Mouse (Mus musculus): ENCODE results near the gene Prss54.

- TF ChIP-seq MAFK (IDR thresholded peaks at IDR 0.05; ENCODE audit: insufficient read depth, low read depth, low read length), result no peak
- TF ChIP-seq ZNF384 (IDR thresholded peaks at IDR 0.05; ENCODE audit: low read depth, low read length), result no peak
- TF ChIP-seq HCFC1 (IDR thresholded peaks at IDR 0.05; ENCODE audit: borderline replicate concordance, insufficient read depth, low read length), result no peak
- no peak for TF ChIP-seq CHD2 (IDR thresholded peaks at IDR 0.05; ENCODE audit: low read depth, low read length)
- TF ChIP-seq ZC3H11A (IDR thresholded peaks at IDR 0.05; ENCODE audit: borderline replicate concordance, low read depth, low read length), result no peak
Measured at GRCm38 (mm10) chr8:95513219-95513618, 62.9 kb downstream of the Prss54 start.
